Mouse (Mus musculus) heart, postnatal 0 days (tissue): Measurements from ENCODE around the gene Nup210l. TPM values are rescaled to one million over a fixed set of nuclear protein-coding genes. Genes with fewer than 3 reads are reported as not detected.

ENCODE experiments used
- ATAC-seq: fragments of 200-750 bp; cut with Nextera tagmentation; 2 replicates; pipeline ENCODE4 v1.8.0; 2017; ENCODE audit warnings: low read depth, moderate number of reproducible peaks, moderate library complexity; ENCODE audit not compliant: insufficient read depth
- DNase-seq: peaks from one replicate; pipeline ENCODE4 v3.0.0-alpha.2; 2016; ENCODE audit warnings: low spot score
- H3K27ac ChIP-seq: fragments of 300-500 bp; sonication (generic); 2 replicates; pipeline ENCODE4 v1.5.1; 2014; ENCODE audit warnings: low read depth, mild to moderate bottlenecking
- H3K27me3 ChIP-seq: fragments of 300-500 bp; sonication (generic); 2 replicates; pipeline ENCODE4 v1.6.1; 2014; ENCODE audit warnings: low read length, mixed read lengths; ENCODE audit not compliant: control insufficient read depth, insufficient read depth
- H3K36me3 ChIP-seq: fragments of 300-500 bp; sonication (generic); replicated peaks from 2 replicates; pipeline ENCODE4 v1.6.1; 2014; ENCODE audit warnings: low read length, mixed read lengths; ENCODE audit not compliant: control insufficient read depth, insufficient read depth
- H3K4me1 ChIP-seq: fragments of 300-500 bp; sonication (generic); 2 replicates; pipeline ENCODE4 v1.6.1; 2014; ENCODE audit warnings: antibody characterized with exemption; ENCODE audit not compliant: control insufficient read depth, insufficient read depth
- H3K4me2 ChIP-seq: fragments of 300-500 bp; sonication (generic); 2 replicates; pipeline ENCODE4 v1.6.1; 2014; ENCODE audit warnings: low read depth, mild to moderate bottlenecking, low read length, moderate library complexity
- H3K4me3 ChIP-seq: fragments of 300-500 bp; sonication (generic); 2 replicates; pipeline ENCODE4 v1.5.1; 2014; ENCODE audit warnings: low read depth, low read length
- H3K9ac ChIP-seq: fragments of 300-500 bp; sonication (generic); replicated peaks from 2 replicates; pipeline ENCODE4 v1.6.1; 2014; ENCODE audit warnings: low read depth, low read length, mixed read lengths
- H3K9me3 ChIP-seq: fragments of 300-500 bp; sonication (generic); replicated peaks from 2 replicates; pipeline ENCODE4 v1.6.1; 2016; ENCODE audit warnings: low read length; ENCODE audit not compliant: control insufficient read depth
- CTCF ChIP-seq: IDR thresholded peaks from 2 replicates; pipeline ENCODE4 v1.5.1; 2016; ENCODE audit warnings: antibody characterized with exemption, control low read depth, low read depth
- EP300 ChIP-seq: IDR thresholded peaks from 2 replicates; pipeline ENCODE4 v1.6.1; 2016; ENCODE audit warnings: antibody characterized with exemption, low read depth
- WGBS: fragments of 180-500 bp; shearing (Covaris S2); extraction: QIAGEN DNeasy Blood & Tissue Kit; methylation state at CpG from one replicate; pipeline ENCODE4 v1.1.7; 2014; 5-methylcytosine and 5-hydroxymethylcytosine counted together
- polyA plus RNA-seq: library from polyadenylated mRNA; unstranded; fragments of >200 nt; fragmentation: Nextera tagmentation; extraction: Ambion mirVana; gene quantifications from 2 replicates; pipeline ENCODE4 v1.2.1, GENCODE M21; 2015
- total RNA-seq: library from RNA; depleted of rRNA; stranded (reverse); fragments of >200 nt; gene quantifications from 2 replicates; pipeline ENCODE4 v1.2.3, GENCODE M21; 2014; ENCODE audit warnings: low replicate concordance

Nup210l gene
- total and polyA plus RNA-seq, 2 experiments from 2014 or later, result 0.04 TPM

GRCm38 (mm10) chr3:90253653-90254418, 149.9 kb downstream of the Nup210l start, which contains the start of gene Crtc2:
Gene Crtc2, plus strand, starts transcription at chr3:90254163.
- DNase-seq (peak; percentile 99), ATAC-seq (peak; percentile 97)
- Histone ChIP-seq H3K4me3 (peak within 1 kb of the TSS; percentile 82), H3K27ac (peak within 1 kb of the TSS; percentile 88), H3K9ac (peak within 1 kb of the TSS; percentile 79), H3K27me3 (no peaks in the 10 kb centered on the region), H3K4me2 (peak within 1 kb of the TSS; percentile 77), H3K9me3 (no peaks in the 10 kb centered on the region), H3K4me1 (peaks cover 9% of the 10 kb centered on the region), H3K36me3 (peaks cover 39% of the 10 kb centered on the region)
- peak; percentile 40; the same call in 1 of the 2 replicates for TF ChIP-seq EP300
- no peak for TF ChIP-seq CTCF
- 1% methylated on average over 38 of the region's 40 CpGs for WGBS

- peak overlapping the region; percentile 88 for H3K27ac ChIP-seq
- peak overlapping the region; percentile 79 for H3K9ac ChIP-seq
- peak overlapping the region; percentile 82 for H3K4me3 ChIP-seq
- H3K4me2 ChIP-seq, result peak overlapping the region; percentile 77
- peaks cover 43% of the 10 kb centered on the region for H3K36me3 ChIP-seq
- DNase-seq (peak; percentile 16), ATAC-seq (peak; percentile 58)
- H3K27me3 ChIP-seq, result no peaks in the 10 kb centered on the region
- peaks cover 9% of the 10 kb centered on the region for H3K4me1 ChIP-seq
- TF ChIP-seq CTCF (no peak), EP300 (no peak; the same call in 1 of the 2 replicates)
- no peaks in the 10 kb centered on the region for H3K9me3 ChIP-seq
- WGBS, result 1% methylated on average over 41 of the region's 41 CpGs
Observed at GRCm38 (mm10) chr3:90254419-90255193, 150.7 kb downstream of the Nup210l start.

GRCm38 (mm10) chr3:90255194-90255565, 151.2 kb downstream of the Nup210l start:
- peaks cover 47% of the 10 kb centered on the region for H3K36me3 ChIP-seq
- no peak overlapping the region for H3K27ac ChIP-seq
- peak overlapping the region; percentile 79; the same call in 1 of the 2 replicates for H3K9ac ChIP-seq
- no peaks in the 10 kb centered on the region for H3K9me3 ChIP-seq
- no peaks in the 10 kb centered on the region for H3K27me3 ChIP-seq
- no peak for ATAC-seq
- WGBS, result 20% methylated on average over 2 of the region's 2 CpGs
- H3K4me2 ChIP-seq, result peak overlapping the region; percentile 77
- DNase-seq, result no peak
- TF ChIP-seq EP300 (no peak), CTCF (no peak)
- peak overlapping the region; percentile 82 for H3K4me3 ChIP-seq
- H3K4me1 ChIP-seq, result peaks cover 9% of the 10 kb centered on the region

- ATAC-seq, result no peak
- no peak for DNase-seq
- H3K9me3 ChIP-seq, result no peaks in the 10 kb centered on the region
- no peak overlapping the region for H3K9ac ChIP-seq
- no peak overlapping the region for H3K4me3 ChIP-seq
- H3K36me3 ChIP-seq, result peaks cover 48% of the 10 kb centered on the region
- H3K4me1 ChIP-seq, result peaks cover 9% of the 10 kb centered on the region
- H3K27ac ChIP-seq, result no peak overlapping the region
- WGBS, result 91% methylated on average over 14 of the region's 14 CpGs
- no peaks in the 10 kb centered on the region for H3K27me3 ChIP-seq
- no peak overlapping the region for H3K4me2 ChIP-seq
- TF ChIP-seq EP300 (no peak), CTCF (no peak)
Observed at GRCm38 (mm10) chr3:90255784-90256353, 151.9 kb downstream of the Nup210l start.

GRCm38 (mm10) chr3:90256731-90257530, 153.0 kb downstream of the Nup210l start:
- 87% methylated on average over 19 of the region's 19 CpGs for WGBS
- H3K27ac ChIP-seq, result no peak overlapping the region
- no peak for DNase-seq
- peaks cover 9% of the 10 kb centered on the region for H3K4me1 ChIP-seq
- TF ChIP-seq EP300, result no peak
- no peak for TF ChIP-seq CTCF
- H3K9ac ChIP-seq, result no peak overlapping the region
- peaks cover 49% of the 10 kb centered on the region for H3K36me3 ChIP-seq
- no peak overlapping the region for H3K4me2 ChIP-seq
- H3K4me3 ChIP-seq, result no peak overlapping the region
- H3K9me3 ChIP-seq, result no peaks in the 10 kb centered on the region
- no peak for ATAC-seq
- H3K27me3 ChIP-seq, result no peaks in the 10 kb centered on the region
